ENCODE assay signal across 9 mouse cellular contexts in the genomic region with DNA sequence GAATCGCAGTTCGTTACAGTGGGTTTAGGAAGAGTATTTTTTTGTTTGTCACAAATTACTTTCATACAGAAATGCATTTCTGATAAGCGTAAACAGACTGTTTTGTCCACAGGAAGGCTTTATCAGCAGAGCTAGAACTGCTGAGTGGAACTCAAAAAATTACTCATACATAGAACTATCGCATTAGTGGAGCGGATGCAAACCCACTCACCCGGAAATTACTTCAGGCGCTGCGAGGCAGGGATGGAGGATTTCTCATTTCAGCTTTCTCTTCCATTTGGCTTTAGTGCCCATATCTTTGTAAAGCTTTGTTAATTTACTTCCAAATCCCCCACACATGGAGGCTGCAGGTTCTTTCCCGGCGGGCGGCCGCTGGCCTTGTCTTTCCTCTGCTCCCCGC. TPM values are rescaled to one million over a fixed set of nuclear protein-coding genes. Genes with fewer than 3 reads are reported as not detected.
DNase-seq lines count a peak whose midpoint lies in the region; ATAC-seq and TF ChIP-seq lines count a peak whose summit lies in the region.
"Had no signal": no experiment of that assay in that cellular context is flagged by ENCODE, and none has a peak within 500 bp of the region (broad histone marks: within the 10 kb centered on the region; RNA-seq: fewer than 3 reads in every experiment).

No protein-coding gene starts in this region.

- no peaks in the 10 kb centered on the region for H3K36me3 ChIP-seq in kidney, embryonic 15.5 days
- H3K36me3 ChIP-seq in forebrain, embryonic 12.5 days (replicated peaks): no peaks in the 10 kb centered on the region
- no peaks in the 10 kb centered on the region for H3K36me3 ChIP-seq in limb, embryonic 14.5 days (ENCODE audit: control insufficient read depth, insufficient read depth, low read length)
- H3K36me3 ChIP-seq: G1E had no signal

- no peaks in the 10 kb centered on the region for H3K27me3 ChIP-seq in kidney, embryonic 15.5 days
- no peaks in the 10 kb centered on the region for H3K27me3 ChIP-seq in forebrain, embryonic 12.5 days
- H3K27me3 ChIP-seq in limb, embryonic 14.5 days (ENCODE audit: control insufficient read depth, insufficient read depth, low read length): no peaks in the 10 kb centered on the region

- H3K4me3 ChIP-seq in kidney, embryonic 15.5 days (replicated peaks): peak overlapping the region; percentile 30
- H3K4me3 ChIP-seq in forebrain, embryonic 12.5 days (replicated peaks): peak overlapping the region; percentile 23
- H3K4me3 ChIP-seq in limb, embryonic 14.5 days (replicated peaks; ENCODE audit: low read length): peak overlapping the region; percentile 17

- no peak for DNase-seq in kidney, postnatal 14 days
- DNase-seq in limb, embryonic 14.5 days (ENCODE audit: low spot score): no peak
- peak; percentile 37 for DNase-seq in retina, embryonic 14.5 days (ENCODE audit: low spot score)
- DNase-seq in T-cell, adult 2 months (ENCODE audit: low spot score): no peak
- no peak for DNase-seq in kidney, adult 9 months
- no peak for DNase-seq in layer of hippocampus, adult 9-10 months (ENCODE audit: low spot score)

- no peak for TF ChIP-seq POLR2A in limb, embryonic 14.5 days (IDR thresholded peaks at IDR 0.05; ENCODE audit: borderline replicate concordance, extremely low read depth, insufficient read depth, insufficient read length)

- H3K4me1 ChIP-seq in kidney, embryonic 15.5 days: peaks cover 13% of the 10 kb centered on the region
- peaks cover 8% of the 10 kb centered on the region; the same call in 1 of the 2 replicates for H3K4me1 ChIP-seq in forebrain, embryonic 12.5 days
- no peaks in the 10 kb centered on the region for H3K4me1 ChIP-seq in limb, embryonic 14.5 days (ENCODE audit: control insufficient read depth, insufficient read depth, low read length)

- no peak for ATAC-seq in kidney, embryonic 15.5 days (replicated peaks; ENCODE audit: low FRiP score)
- no peak for ATAC-seq in forebrain, embryonic 12.5 days (ENCODE audit: low FRiP score)
- ATAC-seq in limb, embryonic 14.5 days (ENCODE audit: low FRiP score, low read depth): no peak

- H3K4me2 ChIP-seq in kidney, embryonic 15.5 days: peak overlapping the region; percentile 56
- peak overlapping the region; percentile 41 for H3K4me2 ChIP-seq in forebrain, embryonic 12.5 days
- peak overlapping the region; percentile 40 for H3K4me2 ChIP-seq in limb, embryonic 14.5 days (replicated peaks; ENCODE audit: low read depth, low read length, severe bottlenecking)

- WGBS in kidney, embryonic 15.5 days: 18% methylated on average over 13 of the region's 13 CpGs
- 17% methylated on average over 13 of the region's 13 CpGs for WGBS in forebrain, embryonic 12.5 days
- 22% methylated on average over 13 of the region's 13 CpGs for WGBS in limb, embryonic 14.5 days

- 0 out of 2 replicates have a peak overlapping the region, but pooled peaks have one; percentile 41 for H3K27ac ChIP-seq in kidney, embryonic 15.5 days
- no peak overlapping the region for H3K27ac ChIP-seq in forebrain, embryonic 12.5 days
- no peak overlapping the region for H3K27ac ChIP-seq in limb, embryonic 14.5 days (replicated peaks; ENCODE audit: low read depth, low read length)

- no peaks in the 10 kb centered on the region for H3K9me3 ChIP-seq in kidney, embryonic 15.5 days (replicated peaks)
- no peaks in the 10 kb centered on the region for H3K9me3 ChIP-seq in forebrain, embryonic 12.5 days
- no peaks in the 10 kb centered on the region for H3K9me3 ChIP-seq in limb, embryonic 14.5 days (ENCODE audit: control insufficient read depth, low read length)
- H3K9me3 ChIP-seq: G1E had no signal

- no peak overlapping the region for H3K9ac ChIP-seq in kidney, embryonic 15.5 days
- H3K9ac ChIP-seq in forebrain, embryonic 12.5 days: peak overlapping the region; percentile 29; the same call in 1 of the 2 replicates
- H3K9ac ChIP-seq in limb, embryonic 14.5 days (ENCODE audit: low read depth, low read length, severe bottlenecking): no peak overlapping the region

RNA-seq across cellular contexts. Expression of gene Npy, which starts 14.4 kb away (rescaled TPM):
- polyA plus RNA-seq in kidney, embryonic 15.5 days (2015; fragmentation: Nextera tagmentation; extraction: Ambion mirVana): 27.9 and 75.2 TPM in 2 replicates
- polyA plus RNA-seq in forebrain, embryonic 12.5 days (2016; fragmentation: Nextera tagmentation; extraction: Ambion mirVana): 25.0 and 26.4 TPM in 2 replicates
- polyA plus RNA-seq in limb, embryonic 14.5 days (2012; rRNA removed): 3.6 and 5.3 TPM in 2 replicates
- polyA plus RNA-seq in limb, embryonic 14.5 days (2014; fragmentation: Nextera tagmentation; extraction: Ambion mirVana): 5.2 and 5.7 TPM in 2 replicates
